Mouse (Mus musculus) layer of hippocampus, adult 9-11 months (tissue): ENCODE results near the gene Nfya.
A peak's percentile ranks its signal among the peaks of the same experiment; 100 is the strongest.
"Not testable (repeated sequence)": the region's sequence is repeated elsewhere in the genome, so short reads cannot be mapped to it uniquely, and the experiment has no call there.

ENCODE experiments used
- DNase-seq: peaks from one replicate; pipeline ENCODE4 v3.0.0; 2022

The Nfya gene

DNA sequence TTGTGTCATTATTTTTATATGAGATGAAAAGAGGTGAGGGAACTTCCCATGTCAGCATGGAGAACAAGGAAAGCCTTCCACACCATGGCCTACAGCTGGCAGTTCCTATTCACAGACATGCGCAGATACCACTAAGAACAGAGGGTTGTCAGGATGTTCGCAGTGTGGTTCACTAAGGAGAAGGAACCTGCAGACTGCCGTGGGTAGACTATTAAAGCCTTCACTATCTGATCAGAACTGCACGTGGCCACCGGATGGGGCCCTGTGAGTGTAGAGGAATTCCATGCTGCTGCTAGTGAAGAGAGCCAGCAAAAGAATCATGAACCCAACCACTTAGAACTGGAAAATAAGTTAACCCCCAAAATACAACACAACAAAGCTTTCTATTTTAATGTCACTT lies 20.3 kb downstream of the Nfya start:
- DNase-seq, result no peak

DNA sequence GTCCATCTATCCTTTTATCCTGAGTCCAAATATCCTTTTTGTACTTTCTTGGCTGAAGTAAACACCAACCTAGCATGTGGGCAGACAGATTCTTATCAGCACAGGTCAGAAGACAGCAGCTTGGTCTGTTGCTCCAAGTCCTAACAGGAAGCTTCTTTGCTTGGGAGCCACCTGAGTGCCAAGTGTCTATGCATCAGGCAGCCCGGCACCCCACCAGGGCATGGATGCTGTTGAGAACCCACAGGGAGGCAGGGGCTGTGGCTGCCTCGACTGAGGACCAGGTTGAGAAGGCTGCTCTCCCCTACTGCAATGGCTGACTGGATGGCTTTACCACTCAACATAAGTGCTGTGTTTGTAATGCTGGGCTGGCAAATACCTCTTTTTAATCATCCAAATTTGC lies 21.0 kb downstream of the Nfya start:
- no peak for DNase-seq

DNA sequence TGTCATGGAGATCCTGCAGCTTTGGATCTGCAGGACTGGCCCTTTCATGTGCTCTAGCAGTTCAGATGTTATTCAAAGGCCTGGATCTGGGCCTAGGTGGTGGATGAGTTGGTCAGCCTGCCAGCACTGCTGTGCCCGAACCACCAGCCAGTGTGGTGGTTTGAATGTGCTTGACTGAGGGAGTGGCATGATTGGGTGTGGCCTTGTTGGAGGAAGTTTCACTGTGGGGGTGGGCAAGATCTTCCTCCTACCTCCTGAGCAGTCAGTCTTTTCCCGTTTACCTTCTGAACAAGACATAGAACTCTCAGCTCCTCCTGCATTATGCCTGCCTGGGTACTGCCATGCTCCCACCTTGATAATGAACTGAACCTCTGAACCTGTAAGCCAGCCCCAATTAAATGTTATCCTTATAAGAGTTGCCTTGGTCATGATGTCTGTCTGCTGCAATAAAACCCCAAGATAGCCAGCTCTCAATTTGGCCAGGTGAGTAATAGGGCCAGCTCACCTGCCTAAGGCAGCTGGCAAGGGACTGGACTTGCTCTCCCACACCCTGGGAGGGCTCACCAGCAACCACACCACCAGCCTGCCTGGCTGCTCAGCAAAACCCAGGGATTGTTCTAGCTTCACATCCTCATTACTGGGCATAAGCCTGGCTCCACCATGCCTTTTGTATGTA lies 23.8 kb downstream of the Nfya start:
- no peak for DNase-seq

GRCm38 (mm10) chr17:48379050-48379449 lies 30.7 kb downstream of the Nfya start:
- no peak for DNase-seq

DNA sequence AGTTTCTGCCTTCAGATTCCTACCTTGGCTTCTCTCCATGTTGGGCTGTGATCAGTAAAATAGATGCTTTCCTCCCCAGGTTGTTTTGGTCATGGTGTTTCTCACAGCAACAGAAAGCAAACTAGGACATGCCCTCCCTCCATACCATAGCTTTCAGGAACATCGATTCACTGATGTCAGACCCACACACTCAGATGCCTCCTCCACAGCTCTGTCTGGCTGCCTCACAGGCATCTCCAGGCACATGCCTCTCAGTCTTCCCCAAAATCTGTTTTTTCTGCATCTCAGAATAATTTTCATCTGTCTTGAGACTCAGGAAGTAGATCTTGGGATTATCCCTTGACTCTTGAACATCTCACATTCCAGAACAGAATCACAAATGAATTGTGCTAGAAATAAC lies 33.6 kb downstream of the Nfya start:
- no peak for DNase-seq

GRCm38 (mm10) chr17:48372987-48373386 lies 36.7 kb downstream of the Nfya start:
- peak; percentile 38 for DNase-seq

- DNase-seq, result no peak
Observed at GRCm38 (mm10) chr17:48371621-48372020, 38.1 kb downstream of the Nfya start.

DNA sequence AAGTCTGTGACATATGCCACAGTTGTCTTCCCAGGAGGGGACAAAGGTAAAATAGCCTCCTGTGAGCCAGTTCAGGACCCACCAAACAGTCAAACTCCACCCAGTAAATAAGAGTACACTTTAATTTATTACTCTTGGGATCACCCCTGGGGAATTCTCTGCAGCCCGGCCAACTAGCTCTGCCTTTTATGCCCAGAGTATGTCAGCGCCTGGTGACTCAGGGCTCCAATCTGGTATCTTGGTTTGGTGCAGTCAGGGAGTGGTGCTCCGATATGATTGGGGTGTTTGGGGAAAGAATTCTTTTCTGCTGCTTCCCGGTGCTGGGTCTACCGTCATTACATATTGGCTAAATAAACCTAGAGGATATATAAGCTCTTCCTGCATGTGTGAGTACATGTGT lies 42.9 kb downstream of the Nfya start:
- DNase-seq, result no peak

- DNase-seq, result no peak
Observed at GRCm38 (mm10) chr17:48365511-48366155, 44.1 kb downstream of the Nfya start.

GRCm38 (mm10) chr17:48363421-48363965 lies 46.2 kb downstream of the Nfya start:
- DNase-seq, result no peak

GRCm38 (mm10) chr17:48362966-48363365 lies 46.7 kb downstream of the Nfya start:
- peak; percentile 18 for DNase-seq

- no peak for DNase-seq
Observed at GRCm38 (mm10) chr17:48362346-48362745, 47.4 kb downstream of the Nfya start.

DNA sequence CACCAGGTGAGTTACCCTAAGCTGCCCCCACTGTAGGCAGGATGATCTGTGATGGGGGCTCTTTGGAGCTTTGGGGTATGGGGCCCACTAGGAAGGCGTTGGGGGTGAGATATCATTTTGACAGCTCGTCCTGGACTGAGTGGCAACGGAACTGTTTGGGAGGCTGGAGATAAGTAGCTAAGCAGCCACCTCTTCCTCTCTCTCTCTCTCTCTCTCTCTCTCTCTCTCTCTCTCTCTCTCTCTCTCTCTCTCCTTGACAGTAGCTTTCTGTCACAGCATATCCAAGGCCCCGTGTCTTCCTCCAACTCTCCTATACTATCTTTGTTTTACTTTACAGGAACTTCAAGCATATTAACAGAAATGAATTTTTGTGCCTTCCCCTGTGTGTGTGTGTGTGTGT lies 49.2 kb downstream of the Nfya start:
- DNase-seq, result no peak

- no peak for DNase-seq
Observed at GRCm38 (mm10) chr17:48359616-48360015, 50.1 kb downstream of the Nfya start, which contains the start of gene Treml1. Gene Treml1 (plus strand): TSS chr17:48359916.

DNA sequence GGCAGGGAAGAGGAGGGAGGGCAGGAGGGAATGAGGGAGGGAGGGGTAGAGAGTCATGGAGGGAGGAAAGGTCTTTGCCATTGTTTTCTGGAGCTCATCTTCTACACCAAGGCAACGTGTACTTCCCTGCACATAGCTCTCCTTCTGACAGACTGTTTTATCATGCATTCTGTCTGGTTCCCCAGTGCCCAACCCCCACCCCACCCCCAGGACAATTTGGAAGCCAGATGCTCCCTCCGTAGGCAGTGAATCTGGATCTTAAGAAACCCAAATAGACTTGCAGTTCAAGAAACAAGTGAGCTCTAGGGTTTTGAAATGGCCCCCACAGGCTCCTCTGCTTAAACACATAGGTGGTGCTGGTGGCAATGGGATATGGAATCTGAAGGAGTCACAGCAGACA lies 51.8 kb downstream of the Nfya start:
- DNase-seq, result no peak

- no peak for DNase-seq
Observed at GRCm38 (mm10) chr17:48355822-48356221, 53.9 kb downstream of the Nfya start.

GRCm38 (mm10) chr17:48352976-48353375 lies 56.7 kb downstream of the Nfya start:
- DNase-seq, result not testable (repeated sequence)

GRCm38 (mm10) chr17:48350681-48351193 lies 59.0 kb downstream of the Nfya start:
- no peak for DNase-seq

GRCm38 (mm10) chr17:48347287-48347686 lies 62.4 kb downstream of the Nfya start:
- peak; percentile 20 for DNase-seq

- DNase-seq, result peak; percentile 18
Observed at GRCm38 (mm10) chr17:48346834-48347233, 62.9 kb downstream of the Nfya start.

DNA sequence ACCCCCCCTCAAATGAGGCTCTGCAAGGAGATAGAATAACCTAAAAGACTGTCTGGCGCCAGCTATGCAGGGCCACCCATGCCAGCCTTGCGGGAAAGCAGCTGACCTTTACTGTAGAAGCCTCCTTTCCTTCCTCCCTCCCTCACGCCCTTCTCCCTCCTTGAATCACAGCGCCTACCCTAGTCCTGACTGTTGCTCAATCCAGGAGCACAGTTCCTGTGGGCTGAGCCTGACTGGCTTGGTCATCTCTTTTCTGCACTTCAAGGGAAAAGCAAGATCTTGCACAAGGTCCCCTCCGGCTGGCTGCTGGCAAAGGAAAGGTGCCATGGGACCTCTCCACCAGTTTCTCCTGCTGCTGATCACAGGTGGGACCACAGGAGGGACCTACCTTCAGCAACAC lies 63.5 kb downstream of the Nfya start, which contains the start of gene Trem2:
Trem2 (plus strand) TSS at position 171 of the 400 bp plus-strand sequence.
- DNase-seq, result peak; percentile 79

DNA sequence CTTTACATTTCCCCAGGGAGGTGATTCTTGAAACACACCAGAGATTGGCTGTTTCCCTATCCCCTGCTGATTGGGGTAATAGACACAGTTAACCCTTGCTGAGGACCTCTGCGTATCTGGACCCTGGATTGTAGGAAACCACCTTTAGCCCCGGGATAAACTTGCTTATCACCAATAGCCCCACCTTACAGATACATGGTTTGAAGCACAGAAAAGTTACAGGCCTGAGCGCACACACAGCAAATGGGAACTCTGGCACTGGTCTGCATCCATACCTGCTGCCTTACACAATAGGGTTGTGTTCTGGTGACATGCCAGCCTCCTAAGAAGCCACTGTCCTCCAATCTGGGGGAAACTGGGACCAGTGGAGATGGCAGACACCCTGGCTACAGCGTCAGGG lies 63.9 kb downstream of the Nfya start:
- no peak for DNase-seq

GRCm38 (mm10) chr17:48343065-48343464 lies 66.6 kb downstream of the Nfya start:
- no peak for DNase-seq

- DNase-seq, result no peak
Observed at GRCm38 (mm10) chr17:48341947-48342346, 67.8 kb downstream of the Nfya start.
